Mouse (Mus musculus) limb, embryonic 11.5 days (tissue): Measurements from ENCODE around the gene Gm7861. TPM values are rescaled to one million over a fixed set of nuclear protein-coding genes. Genes with fewer than 3 reads are reported as not detected.
"Not testable (repeated sequence)": the region's sequence is repeated elsewhere in the genome, so short reads cannot be mapped to it uniquely, and the experiment has no call there.

Experiments used
- ATAC-seq: fragments of 200-750 bp; cut with Nextera tagmentation; 2 replicates; pipeline ENCODE4 v1.8.0; 2017; ENCODE audit warnings: low read depth; ENCODE audit not compliant: insufficient number of reproducible peaks, low FRiP score, low TSS enrichment
- DNase-seq: peaks from one replicate; pipeline ENCODE4 v3.0.0-alpha.2; 2015; ENCODE audit warnings: low spot score
- H3K27ac ChIP-seq: fragments of 300-500 bp; sonication (generic); replicated peaks from 2 replicates; pipeline ENCODE4 v1.5.1; 2014; ENCODE audit warnings: low read depth, mild to moderate bottlenecking, low read length
- H3K27me3 ChIP-seq: fragments of 300-500 bp; sonication (generic); 2 replicates; pipeline ENCODE4 v1.6.1; 2014; ENCODE audit warnings: mild to moderate bottlenecking, low read length, mixed read lengths; ENCODE audit not compliant: control insufficient read depth, insufficient read depth
- H3K36me3 ChIP-seq: fragments of 300-500 bp; sonication (generic); 2 replicates; pipeline ENCODE4 v1.6.1; 2014; ENCODE audit warnings: mild to moderate bottlenecking, low read length, moderate library complexity, mixed read lengths; ENCODE audit not compliant: control insufficient read depth, insufficient read depth
- H3K4me1 ChIP-seq: fragments of 300-500 bp; sonication (generic); 2 replicates; pipeline ENCODE4 v1.6.1; 2014; ENCODE audit warnings: low read length, mixed read lengths; ENCODE audit not compliant: control insufficient read depth, insufficient read depth
- H3K4me2 ChIP-seq: fragments of 300-500 bp; sonication (generic); 2 replicates; pipeline ENCODE4 v1.6.1; 2014; ENCODE audit warnings: low read depth, mild to moderate bottlenecking, moderate library complexity; ENCODE audit not compliant: severe bottlenecking
- H3K4me3 ChIP-seq: fragments of 300-500 bp; sonication (generic); 2 replicates; pipeline ENCODE4 v1.5.1; 2014; ENCODE audit warnings: low read depth, low read length
- H3K9ac ChIP-seq: fragments of 300-500 bp; sonication (generic); 2 replicates; pipeline ENCODE4 v1.6.1; 2014; ENCODE audit warnings: mild to moderate bottlenecking, low read length
- H3K9me3 ChIP-seq: fragments of 300-500 bp; sonication (generic); 2 replicates; pipeline ENCODE4 v1.6.1; 2016; ENCODE audit warnings: low read length; ENCODE audit not compliant: control insufficient read depth
- WGBS: fragments of 180-500 bp; shearing (Covaris S2); extraction: QIAGEN DNeasy Blood & Tissue Kit; methylation state at CpG from one replicate; pipeline ENCODE4 v1.1.7; 2014; 5-methylcytosine and 5-hydroxymethylcytosine counted together
- polyA plus RNA-seq: library from polyadenylated mRNA; unstranded; fragments of >200 nt; fragmentation: Nextera tagmentation; extraction: Ambion mirVana; gene quantifications from 2 replicates; pipeline ENCODE4 v1.2.1, GENCODE M21; 2014

The Gm7861 gene
- polyA plus RNA-seq = not detected in 2 replicates

- H3K27me3 ChIP-seq, H3K9me3 ChIP-seq, H3K4me1 ChIP-seq, ATAC-seq, H3K36me3 ChIP-seq, H3K27ac ChIP-seq, H3K9ac ChIP-seq, H3K4me3 ChIP-seq, H3K4me2 ChIP-seq, DNase-seq: not testable (repeated sequence)
- WGBS = no CpG with 5 or more reads among the region's 1 CpGs
Measured at GRCm38 (mm10) chr8:21594408-21594807, at the start of gene Gm7861. TSS of gene Gm7861 (minus strand) at chr8:21594508.

DNA sequence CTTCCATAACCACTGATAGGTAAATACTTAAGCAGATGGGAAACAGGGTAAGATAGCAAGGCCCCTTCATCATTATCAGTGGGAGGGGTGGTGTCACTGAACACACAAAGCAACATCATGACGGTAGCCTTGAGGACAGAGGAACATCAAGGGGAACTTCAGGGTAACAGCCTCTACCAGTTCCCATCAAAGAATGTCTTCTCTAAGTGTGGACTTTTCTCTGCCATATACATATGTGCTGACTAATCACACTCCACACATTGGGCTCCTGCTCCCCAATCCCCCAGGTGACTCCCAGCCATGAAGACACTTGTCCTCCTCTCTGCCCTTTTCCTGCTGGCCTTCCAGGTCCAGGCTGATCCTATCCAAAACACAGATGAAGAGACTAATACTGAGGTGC, 23.6 kb upstream of the Gm7861 start, which contains the start of gene Defa26:
Defa26 (plus strand) TSS at position 301 of the 400 bp plus-strand sequence.
- ATAC-seq, H3K27ac ChIP-seq: not testable (repeated sequence)
- no CpG with 5 or more reads among the region's 1 CpGs for WGBS

DNA sequence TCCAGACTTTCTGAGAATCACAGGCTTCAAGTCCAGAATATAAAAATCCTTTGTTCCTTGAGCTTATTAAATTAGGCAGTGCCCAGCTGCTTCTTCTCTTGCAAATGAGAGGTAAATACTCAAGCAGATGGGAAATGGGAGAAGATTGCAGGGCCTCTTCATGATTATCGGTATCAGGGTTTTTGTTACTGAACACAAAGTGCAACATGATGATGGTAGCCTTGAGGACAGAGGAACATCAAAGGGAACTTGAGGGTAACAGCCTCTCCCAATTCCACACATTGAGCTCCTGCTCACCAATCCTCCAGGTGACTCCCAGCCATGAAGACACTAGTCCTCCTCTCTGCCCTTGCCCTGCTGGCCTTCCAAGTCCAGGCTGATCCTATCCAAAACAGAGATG, 11.6 kb downstream of the Gm7861 start, which contains the start of gene Defa28:
Defa28 (plus strand) TSS at position 301 of the 400 bp plus-strand sequence.
- not testable (repeated sequence) for H3K27me3 ChIP-seq, H3K36me3 ChIP-seq, H3K9ac ChIP-seq, H3K9me3 ChIP-seq, DNase-seq, H3K27ac ChIP-seq, H3K4me1 ChIP-seq, H3K4me2 ChIP-seq, H3K4me3 ChIP-seq, ATAC-seq
- WGBS = no CpG with 5 or more reads among the region's 1 CpGs

More for the DNA sequence above, 23.6 kb upstream of the Gm7861 start, which contains the start of gene Defa26:
- not testable (repeated sequence) for H3K27me3 ChIP-seq, H3K9me3 ChIP-seq, H3K4me1 ChIP-seq, H3K36me3 ChIP-seq, DNase-seq, H3K9ac ChIP-seq, H3K4me3 ChIP-seq, H3K4me2 ChIP-seq

DNA sequence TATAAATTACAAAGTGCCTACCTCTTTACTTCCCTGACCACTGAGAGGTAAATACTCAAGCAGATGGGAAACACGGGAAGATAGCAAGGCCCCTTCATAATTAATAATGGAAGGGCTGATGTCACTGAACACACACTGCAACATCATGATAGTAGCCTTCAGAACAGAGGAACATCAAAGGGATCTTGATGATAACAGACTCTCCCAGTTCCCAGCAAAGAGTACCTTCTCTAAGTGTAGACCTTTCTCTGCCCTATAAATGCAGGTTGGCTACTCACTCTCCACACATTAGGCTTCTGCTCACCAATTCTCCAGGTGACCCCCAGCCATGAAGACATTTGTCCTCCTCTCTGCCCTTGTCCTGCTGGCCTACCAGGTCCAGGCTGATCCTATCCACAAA, 29.2 kb downstream of the Gm7861 start, which contains the start of gene Defa37:
Defa37 (plus strand) TSS at position 301 of the 400 bp plus-strand sequence.
- H3K4me3 ChIP-seq, H3K4me1 ChIP-seq, ATAC-seq, H3K9me3 ChIP-seq, H3K27ac ChIP-seq, H3K4me2 ChIP-seq, H3K36me3 ChIP-seq, DNase-seq, H3K27me3 ChIP-seq, H3K9ac ChIP-seq: not testable (repeated sequence)
- WGBS = no CpG with 5 or more reads among the region's 1 CpGs

Other genes with a start within 250 kb of the Gm7861 start
- not detected in 2 replicates for gene Defa2, start 216.0 kb downstream of the Gm7861 start, polyA plus RNA-seq
- gene Defa33, start 202.7 kb downstream of the Gm7861 start, polyA plus RNA-seq = not detected in 2 replicates
- gene Defa36, start 167.1 kb downstream of the Gm7861 start, polyA plus RNA-seq = not detected in 2 replicates
- not detected in 2 replicates for gene Gm7849, start 137.9 kb downstream of the Gm7861 start, polyA plus RNA-seq
- not detected in 2 replicates for gene Defa20, start 85.2 kb downstream of the Gm7861 start, polyA plus RNA-seq
- not detected in 2 replicates for gene Defa32, start 65.5 kb downstream of the Gm7861 start, polyA plus RNA-seq
- not detected in 2 replicates for gene Defa37, start 29.1 kb downstream of the Gm7861 start, polyA plus RNA-seq
- not detected in 2 replicates for gene Defa28, start 11.5 kb downstream of the Gm7861 start, polyA plus RNA-seq
- gene Defa26, start 23.7 kb upstream of the Gm7861 start, polyA plus RNA-seq = not detected in 2 replicates
- gene Defa17, start 61.3 kb upstream of the Gm7861 start, polyA plus RNA-seq = not detected in 2 replicates
- gene Defa34, start 71.3 kb upstream of the Gm7861 start, polyA plus RNA-seq = not detected in 2 replicates
- gene AY761184, start 109.1 kb upstream of the Gm7861 start, polyA plus RNA-seq = not detected in 2 replicates
- gene Defa24, start 140.0 kb upstream of the Gm7861 start, polyA plus RNA-seq = not detected in 2 replicates
- gene Defb50, start 229.0 kb upstream of the Gm7861 start, polyA plus RNA-seq = not detected in 2 replicates
- gene Defb2, start 245.4 kb upstream of the Gm7861 start, polyA plus RNA-seq = not detected in 2 replicates